In the genomic region with DNA sequence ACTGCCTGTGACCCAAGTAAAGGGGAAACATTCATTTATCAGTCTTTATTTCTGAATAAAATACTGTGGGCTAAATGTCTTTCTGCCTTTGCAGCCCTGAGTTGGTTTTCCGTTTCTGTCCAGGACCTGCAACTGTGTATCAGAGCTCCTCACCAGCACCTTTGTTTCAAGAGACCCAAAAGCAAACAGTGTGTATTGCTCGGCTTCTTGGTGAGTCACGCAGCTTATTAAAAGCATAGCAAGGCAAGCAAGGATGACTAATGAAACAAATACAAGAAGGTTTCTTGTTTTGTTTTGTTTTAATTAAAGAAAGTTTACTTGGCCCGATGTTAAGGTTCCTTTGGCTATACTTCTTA, we compare ENCODE assay signal across 7 mouse cellular contexts. TPM values are rescaled to one million over a fixed set of nuclear protein-coding genes. Genes with fewer than 3 reads are reported as not detected.
DNase-seq lines count a peak whose midpoint lies in the region; ATAC-seq and TF ChIP-seq lines count a peak whose summit lies in the region.

Rcbtb2 (plus strand) TSS at position 115 of the 356 bp plus-strand sequence.

- H3K4me3 ChIP-seq in C2C12 (ENCODE audit: insufficient read depth, poor library complexity, severe bottlenecking) (no peak within 1 kb of the TSS), ES-E14 (ENCODE audit: insufficient read depth in 1 of 2, low read depth in 1 of 2, low read length in 2 of 2, poor library complexity in 1 of 2, severe bottlenecking in 1 of 2) (no peak within 1 kb of the TSS)
- no peak within 1 kb of the TSS for H3K4me3 ChIP-seq in forebrain, embryonic 14.5 days (ENCODE audit: low read depth, low read length)
- H3K4me3 ChIP-seq in hindbrain, embryonic 10.5 days, result no peak within 1 kb of the TSS
- no peak within 1 kb of the TSS for H3K4me3 ChIP-seq in liver, embryonic 11.5 days (ENCODE audit: low read depth, low read length)
- no peak within 1 kb of the TSS for H3K4me3 ChIP-seq in stomach, embryonic 15.5 days (replicated peaks)

- no peak for ATAC-seq in forebrain, embryonic 14.5 days
- ATAC-seq in liver, embryonic 11.5 days (replicated peaks; ENCODE audit: low FRiP score), result no peak
- no peak for ATAC-seq in stomach, embryonic 15.5 days (ENCODE audit: insufficient read depth, low FRiP score, low read depth)

- 39% methylated on average over 4 of the region's 4 CpGs for WGBS in forebrain, embryonic 14.5 days
- WGBS in hindbrain, embryonic 10.5 days, result 76% methylated on average over 4 of the region's 4 CpGs
- WGBS in liver, embryonic 11.5 days, result 47% methylated on average over 4 of the region's 4 CpGs
- 39% methylated on average over 4 of the region's 4 CpGs for WGBS in stomach, embryonic 15.5 days

- H3K79me3 ChIP-seq in C2C12 (ENCODE audit: low read depth), result no peaks in the 10 kb centered on the region

- H3K27ac ChIP-seq in ES-E14 (ENCODE audit: insufficient read depth, low read depth, low read length, poor library complexity, severe bottlenecking), result no peak within 1 kb of the TSS
- no peak within 1 kb of the TSS for H3K27ac ChIP-seq in forebrain, embryonic 14.5 days (ENCODE audit: low read depth, low read length)
- H3K27ac ChIP-seq in hindbrain, embryonic 10.5 days, result no peak within 1 kb of the TSS
- H3K27ac ChIP-seq in liver, embryonic 11.5 days (ENCODE audit: low read depth, low read length), result peak within 1 kb of the TSS; percentile 5; the same call in 1 of the 2 replicates
- H3K27ac ChIP-seq in stomach, embryonic 15.5 days, result peak within 1 kb of the TSS; percentile 52

- peaks cover 0 to 3% of the 10 kb centered on the region in 2 experiments; a peak in 1 of 4 replicates for H3K4me1 ChIP-seq in ES-E14 (ENCODE audit: control insufficient read depth in 2 of 2, insufficient read depth in 2 of 2, low read length in 2 of 2, poor library complexity in 1 of 2)
- H3K4me1 ChIP-seq in forebrain, embryonic 14.5 days (ENCODE audit: control insufficient read depth, insufficient read depth, low read length), result no peaks in the 10 kb centered on the region
- H3K4me1 ChIP-seq in hindbrain, embryonic 10.5 days (replicated peaks), result peaks cover 15% of the 10 kb centered on the region
- H3K4me1 ChIP-seq in liver, embryonic 11.5 days (replicated peaks; ENCODE audit: control insufficient read depth, insufficient read depth, low read length), result peaks cover 23% of the 10 kb centered on the region
- peaks cover 9% of the 10 kb centered on the region; the same call in 1 of the 2 replicates for H3K4me1 ChIP-seq in stomach, embryonic 15.5 days

- no peak within 1 kb of the TSS for H3K9ac ChIP-seq in ES-E14 (ENCODE audit: insufficient read depth, low read depth, low read length, poor library complexity, severe bottlenecking)
- H3K9ac ChIP-seq in forebrain, embryonic 14.5 days (ENCODE audit: low read length), result no peak within 1 kb of the TSS
- no peak within 1 kb of the TSS for H3K9ac ChIP-seq in liver, embryonic 11.5 days (ENCODE audit: low read depth, low read length)
- no peak within 1 kb of the TSS for H3K9ac ChIP-seq in stomach, embryonic 15.5 days

- H3K9me3 ChIP-seq in ES-E14 (ENCODE audit: control insufficient read depth, insufficient read depth, low read depth, low read length), result no peaks in the 10 kb centered on the region
- H3K9me3 ChIP-seq in forebrain, embryonic 14.5 days (replicated peaks; ENCODE audit: control insufficient read depth, low read length), result no peaks in the 10 kb centered on the region
- H3K9me3 ChIP-seq in hindbrain, embryonic 10.5 days, result no peaks in the 10 kb centered on the region
- no peaks in the 10 kb centered on the region for H3K9me3 ChIP-seq in liver, embryonic 11.5 days (ENCODE audit: control insufficient read depth, low read length)
- H3K9me3 ChIP-seq in stomach, embryonic 15.5 days, result no peaks in the 10 kb centered on the region

- H3K36me3 ChIP-seq in C2C12 (ENCODE audit: control insufficient read depth, insufficient read depth), result no peaks in the 10 kb centered on the region
- H3K36me3 ChIP-seq in ES-E14 (ENCODE audit: control insufficient read depth, insufficient read depth, low read length, poor library complexity, severe bottlenecking), result no peaks in the 10 kb centered on the region
- no peaks in the 10 kb centered on the region for H3K36me3 ChIP-seq in forebrain, embryonic 14.5 days (ENCODE audit: control insufficient read depth, insufficient read depth, low read length)
- no peaks in the 10 kb centered on the region for H3K36me3 ChIP-seq in hindbrain, embryonic 10.5 days
- H3K36me3 ChIP-seq in liver, embryonic 11.5 days (ENCODE audit: control insufficient read depth, insufficient read depth, low read length), result no peaks in the 10 kb centered on the region
- no peaks in the 10 kb centered on the region for H3K36me3 ChIP-seq in stomach, embryonic 15.5 days

- in situ Hi-C loops in ES-E14 (cut with MboI; ENCODE audit: low sequenced_read_pairs in 2 of 2, unreplicated experiment in 2 of 2), result no loop called here

- TF ChIP-seq CTCF in C2C12 (IDR thresholded peaks at IDR 0.05; ENCODE audit: control insufficient read depth, insufficient read depth, insufficient read length), result no peak

- no peaks in the 10 kb centered on the region for H3K27me3 ChIP-seq in C2C12 (ENCODE audit: control insufficient read depth, insufficient read depth, insufficient read length)
- no peaks in the 10 kb centered on the region for H3K27me3 ChIP-seq in forebrain, embryonic 14.5 days (replicated peaks; ENCODE audit: control insufficient read depth, insufficient read depth, low read length)
- no peaks in the 10 kb centered on the region for H3K27me3 ChIP-seq in hindbrain, embryonic 10.5 days (ENCODE audit: insufficient read depth, poor library complexity, severe bottlenecking)
- no peaks in the 10 kb centered on the region for H3K27me3 ChIP-seq in liver, embryonic 11.5 days (replicated peaks; ENCODE audit: control insufficient read depth, insufficient read depth, low read length)
- no peaks in the 10 kb centered on the region for H3K27me3 ChIP-seq in stomach, embryonic 15.5 days (replicated peaks)

- no peak within 1 kb of the TSS for H3ac ChIP-seq in C2C12 (ENCODE audit: control insufficient read depth, insufficient read length, low read depth)

- DNase-seq in ES-E14 (ENCODE audit: low read depth, low spot score), result no peak
- DNase-seq in forebrain, embryonic 14.5 days (ENCODE audit: low spot score), result no peak
- no peak for DNase-seq in hindbrain, embryonic 10.5 days (ENCODE audit: low spot score)
- DNase-seq in liver, embryonic 11.5 days (ENCODE audit: low spot score), result no peak
- no peak for DNase-seq in cerebellum, adult 9-11 months

- no peaks in the 10 kb centered on the region for H3K79me2 ChIP-seq in C2C12 (ENCODE audit: control insufficient read depth, insufficient read depth)

- H3K4me2 ChIP-seq in forebrain, embryonic 14.5 days (ENCODE audit: low read length), result no peak within 1 kb of the TSS
- H3K4me2 ChIP-seq in liver, embryonic 11.5 days, result peak within 1 kb of the TSS; percentile 46
- no peak within 1 kb of the TSS for H3K4me2 ChIP-seq in stomach, embryonic 15.5 days

TF ChIP-seq in C2C12, 6 proteins besides CTCF, POLR2A, EP300 and RAD21:
- TF ChIP-seq FOSL1 (IDR thresholded peaks at IDR 0.05; ENCODE audit: insufficient read depth, low read length, poor library complexity, severe bottlenecking) (peak; percentile 21), MYOG (IDR thresholded peaks at IDR 0.05; ENCODE audit: control insufficient read depth, extremely low read depth, insufficient read length) (no peak), MYOD1 (IDR thresholded peaks at IDR 0.05; ENCODE audit: control insufficient read depth, insufficient read length, low read depth) (no peak), MAX (IDR thresholded peaks at IDR 0.05) (no peak), CEBPB (IDR thresholded peaks at IDR 0.05; ENCODE audit: low read depth) (no peak), USF1 (IDR thresholded peaks at IDR 0.05; ENCODE audit: low read depth) (no peak)

TF ChIP-seq in ES-E14, 5 proteins besides CTCF, POLR2A, EP300 and RAD21:
- no peak for TF ChIP-seq ZC3H11A (IDR thresholded peaks at IDR 0.05; ENCODE audit: borderline replicate concordance, low read depth, low read length)
- TF ChIP-seq HCFC1 (IDR thresholded peaks at IDR 0.05; ENCODE audit: borderline replicate concordance, insufficient read depth, low read length), result no peak
- TF ChIP-seq CHD2 (IDR thresholded peaks at IDR 0.05; ENCODE audit: low read depth, low read length), result no peak
- no peak for TF ChIP-seq ZNF384 (IDR thresholded peaks at IDR 0.05; ENCODE audit: low read depth, low read length)
- TF ChIP-seq MAFK (IDR thresholded peaks at IDR 0.05; ENCODE audit: insufficient read depth, low read depth, low read length), result no peak

RNA-seq across cellular contexts. Expression of gene Rcbtb2, which starts in this region (rescaled TPM):
- polyA plus RNA-seq in C2C12 (2012; fragmentation: generic; extraction: Trizol), result 16.1 TPM
- 11.2 and 14.2 TPM in 2 replicates for total RNA-seq in ES-E14 (2012; rRNA removed)
- polyA plus RNA-seq in forebrain, embryonic 14.5 days (2014; fragmentation: Nextera tagmentation; extraction: Ambion mirVana), result 83.1 and 91.8 TPM in 2 replicates
- 145 and 157 TPM in 2 replicates for polyA plus RNA-seq in hindbrain, embryonic 10.5 days (2016; fragmentation: Nextera tagmentation; extraction: Ambion mirVana)
- 56.3 and 56.9 TPM in 2 replicates for polyA plus RNA-seq in liver, embryonic 11.5 days (2014; fragmentation: Nextera tagmentation; extraction: Ambion mirVana)
- polyA plus RNA-seq in stomach, embryonic 15.5 days (2015; fragmentation: Nextera tagmentation; extraction: Ambion mirVana), result 79.7 and 87.3 TPM in 2 replicates

Comparison
In these comparisons a context has a peak if more than half of its experiments do, and no peak if none do; other contexts are left out.
1. H3K27ac ChIP-seq: peak in liver, embryonic 11.5 days (single experiment) and stomach, embryonic 15.5 days (single experiment); none in ES-E14 (single experiment), forebrain, embryonic 14.5 days (single experiment) and hindbrain, embryonic 10.5 days (single experiment).